Mouse (Mus musculus) telencephalon, adult 2 months (tissue): ENCODE results near the gene Gm45753.
A peak's percentile ranks its signal among the peaks of the same experiment; 100 is the strongest.
"Not testable (repeated sequence)": the region's sequence is repeated elsewhere in the genome, so short reads cannot be mapped to it uniquely, and the experiment has no call there.

Experiments
- DNase-seq: peaks from one replicate; pipeline ENCODE4 v3.0.0-alpha.2; 2011; ENCODE audit warnings: low read depth, low spot score

Gene Gm45753

DNA sequence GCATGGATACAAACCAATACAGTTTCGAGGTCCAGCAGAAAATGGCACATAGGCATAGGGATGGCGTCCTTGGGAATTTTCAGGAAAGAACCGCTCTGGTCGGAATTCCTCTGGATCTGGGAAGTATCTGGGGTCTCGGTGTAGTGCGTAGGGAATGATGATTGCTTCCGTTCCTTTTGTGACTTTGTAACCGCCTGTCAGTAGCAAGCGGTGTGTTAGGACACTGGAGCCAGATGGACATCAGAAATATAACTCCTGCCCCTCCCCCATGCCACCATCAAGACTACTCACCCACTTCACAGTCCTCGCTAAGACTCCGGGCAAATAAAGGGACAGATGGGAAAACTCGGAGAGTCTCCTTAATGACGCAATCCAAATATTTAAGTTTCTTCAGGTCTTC lies at the start of gene Gm45753:
Gm45753 (minus strand) TSS at position 101 of the 400 bp plus-strand sequence.
- DNase-seq = no peak

DNA sequence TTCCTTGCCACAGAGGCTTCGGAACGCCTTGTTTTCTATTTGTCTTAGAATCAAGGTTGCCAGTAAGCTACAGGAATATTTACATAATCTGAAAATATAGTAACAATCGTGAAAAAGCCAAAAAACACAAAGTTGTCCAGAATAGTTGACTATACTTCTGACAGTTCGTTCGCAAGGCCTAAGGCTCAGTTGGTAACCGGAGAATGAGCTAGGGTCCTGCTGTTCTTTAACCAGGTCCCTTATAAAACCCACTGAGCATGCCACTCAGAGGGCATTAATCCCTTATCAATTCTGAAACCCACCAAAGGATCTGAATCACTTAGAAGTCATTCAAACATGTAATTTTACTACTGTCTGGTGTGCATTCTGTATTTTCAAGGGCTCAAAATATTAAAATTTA lies 47.5 kb upstream of the Gm45753 start:
- DNase-seq = no peak

DNA sequence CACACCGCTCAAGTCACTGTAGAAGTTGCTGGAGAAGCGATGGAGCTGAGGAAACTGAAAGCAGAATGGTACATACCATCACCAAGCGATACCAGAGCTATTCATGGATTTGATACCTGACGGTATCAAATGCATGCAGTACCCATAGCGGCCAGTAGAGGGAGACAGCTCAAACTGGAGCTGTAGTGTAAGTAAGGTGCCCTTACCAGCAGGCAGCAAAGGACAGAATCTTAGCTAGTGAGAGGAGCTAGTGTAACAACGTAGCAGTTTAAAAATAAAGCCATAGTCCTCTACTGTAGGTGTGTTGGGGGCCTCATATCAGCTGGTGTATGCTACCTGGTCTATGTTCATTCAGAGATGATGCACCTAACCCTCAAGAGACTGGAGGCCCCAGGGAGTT lies 36.8 kb upstream of the Gm45753 start:
- peak; percentile 55 for DNase-seq

- DNase-seq = no peak
Measured at GRCm38 (mm10) chr8:45344298-45344697, 36.0 kb upstream of the Gm45753 start.

GRCm38 (mm10) chr8:45341630-45342628 lies 33.7 kb upstream of the Gm45753 start:
- DNase-seq = no peak

DNA sequence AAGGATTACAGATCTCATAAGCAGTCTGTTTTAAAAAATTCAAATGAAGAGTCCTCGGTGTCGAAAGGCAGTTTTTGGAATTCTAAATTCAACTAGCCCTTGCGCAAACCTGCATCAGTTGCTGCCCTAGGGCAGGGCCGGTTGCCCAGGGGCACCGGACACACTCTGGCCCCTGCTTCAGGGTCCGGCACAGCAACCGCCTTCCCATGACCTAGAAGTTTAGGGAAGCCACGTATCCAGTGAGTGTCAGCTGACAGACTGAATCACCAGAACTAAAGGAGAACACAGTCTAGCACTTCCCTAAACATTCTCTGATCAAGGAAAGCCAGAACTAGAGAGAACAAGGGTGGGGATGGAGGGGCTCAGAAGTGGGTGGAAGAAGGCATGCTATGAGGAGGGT lies 25.2 kb upstream of the Gm45753 start:
- peak; percentile 10 for DNase-seq

DNA sequence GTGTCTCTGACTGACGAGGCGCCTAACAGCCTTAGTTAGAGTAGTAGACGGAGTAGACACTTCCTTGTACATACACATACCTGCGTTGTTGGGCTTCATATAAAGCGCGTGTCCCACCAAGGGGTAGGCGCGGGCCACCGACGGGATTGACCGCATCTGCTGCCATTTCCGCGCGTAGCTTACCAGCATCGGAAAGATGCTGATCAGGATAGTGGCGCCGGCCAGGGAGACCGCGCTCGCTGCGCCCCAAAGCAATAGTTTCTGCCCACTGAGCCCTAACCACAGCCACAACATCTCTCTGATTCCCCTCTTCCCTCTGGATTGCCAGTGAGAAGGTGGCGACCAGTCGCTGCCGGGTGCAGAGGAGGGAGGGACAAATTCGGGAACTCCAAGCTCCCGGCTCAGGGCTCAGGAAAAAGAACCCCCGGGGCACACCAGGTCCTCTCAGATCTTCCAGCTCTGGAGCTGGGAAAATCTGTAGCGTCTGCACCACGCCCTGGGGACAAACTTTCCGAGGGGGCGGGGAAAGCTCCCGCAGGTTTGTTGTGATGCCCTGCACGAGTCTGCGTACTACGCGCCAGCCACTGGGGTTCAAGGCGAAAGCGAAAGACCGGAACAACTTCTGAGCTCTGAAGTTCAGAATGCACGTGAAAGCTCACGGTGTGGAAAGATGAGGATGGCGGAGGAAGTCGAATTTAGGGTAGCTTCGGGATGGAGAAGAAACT lies 24.6 kb upstream of the Gm45753 start, which contains the start of gene Cyp4v3:
Cyp4v3 (minus strand) TSS at position 532 of the 725 bp plus-strand sequence.
- DNase-seq = peak; percentile 21

- DNase-seq = no peak
Measured at GRCm38 (mm10) chr8:45330856-45331255, 22.6 kb upstream of the Gm45753 start.

DNA sequence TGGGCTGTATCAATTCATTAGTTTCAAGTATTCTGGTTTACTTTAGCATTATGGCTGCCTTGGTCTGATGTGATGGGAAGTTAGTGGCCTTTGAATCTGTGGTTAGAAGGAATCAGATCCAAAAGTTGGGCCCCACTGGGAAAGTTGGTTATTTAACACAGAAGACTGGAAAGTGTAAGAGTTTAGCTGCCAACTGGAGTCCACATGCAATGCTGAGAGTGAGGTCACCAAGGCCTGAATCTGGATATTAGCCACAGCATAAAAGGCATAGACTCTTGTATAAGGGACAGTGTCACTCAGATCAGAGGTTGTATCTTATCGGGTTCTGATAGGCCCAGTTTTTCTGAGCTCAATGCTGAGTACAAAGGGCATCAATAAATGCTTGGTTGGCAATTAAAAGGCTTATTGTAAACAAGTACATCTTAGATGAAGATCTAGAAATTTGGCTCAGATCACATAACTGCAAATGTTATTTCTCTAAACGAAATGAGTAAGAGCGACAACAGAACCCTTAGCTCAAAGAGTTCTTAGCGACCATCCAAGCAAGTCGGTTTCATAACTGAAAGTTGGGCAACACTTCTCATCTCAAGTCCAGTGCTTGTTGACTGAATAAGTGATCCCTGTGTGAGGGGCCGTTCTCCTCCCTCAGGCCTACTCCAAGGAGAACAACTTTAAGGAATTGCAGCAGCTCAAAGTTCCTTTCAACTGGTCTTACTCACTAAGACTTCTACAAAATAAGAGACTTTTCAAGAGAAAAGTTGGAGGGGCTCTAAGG lies 21.1 kb upstream of the Gm45753 start:
- DNase-seq = no peak

- not testable (repeated sequence) for DNase-seq
Measured at GRCm38 (mm10) chr8:45327076-45327475, 18.8 kb upstream of the Gm45753 start.

DNA sequence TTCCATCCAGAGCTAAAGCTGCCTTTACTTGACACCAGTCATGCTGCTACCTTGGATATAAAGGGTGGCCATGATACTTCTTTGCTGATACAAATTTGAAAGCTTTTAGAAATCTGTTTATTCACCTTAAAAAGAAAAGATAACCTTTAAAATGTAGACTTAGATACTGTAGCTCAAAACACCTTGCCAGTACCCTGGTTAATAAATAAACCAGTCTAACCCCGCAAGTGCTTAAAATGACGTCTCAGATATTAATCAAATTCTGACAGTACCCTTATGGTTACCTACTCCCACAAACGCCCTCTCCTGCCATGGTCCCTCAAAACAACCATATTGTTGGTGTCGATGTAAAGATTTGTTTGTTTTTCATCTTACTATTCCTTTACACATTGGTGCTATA lies 15.9 kb upstream of the Gm45753 start:
- no peak for DNase-seq

- DNase-seq = no peak
Measured at GRCm38 (mm10) chr8:45321365-45321764, 13.1 kb upstream of the Gm45753 start.

- DNase-seq = no peak
Measured at GRCm38 (mm10) chr8:45320930-45321329, 12.7 kb upstream of the Gm45753 start.

- DNase-seq = no peak
Measured at GRCm38 (mm10) chr8:45310967-45311366, 2.7 kb upstream of the Gm45753 start.

GRCm38 (mm10) chr8:45305479-45305878 lies 2.8 kb downstream of the Gm45753 start:
- DNase-seq = no peak

DNA sequence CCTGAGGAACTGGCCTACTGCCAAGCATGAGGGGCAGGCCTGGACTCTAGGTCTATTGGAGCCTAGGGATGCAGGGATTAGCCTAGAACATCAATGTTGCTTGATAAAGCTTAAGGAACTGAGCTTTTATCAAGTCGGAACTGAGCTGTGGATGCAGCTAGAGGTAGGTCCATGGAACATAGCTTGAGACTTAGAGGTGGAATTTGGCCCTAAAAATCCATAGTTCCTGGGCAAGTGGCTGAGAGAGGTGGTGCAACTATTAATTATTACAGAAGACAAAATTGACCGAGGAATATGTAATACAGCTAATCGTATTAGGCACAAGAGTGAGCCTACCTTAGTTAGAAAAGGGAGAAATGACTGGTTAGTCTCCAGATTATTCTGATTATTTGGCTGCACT lies 3.9 kb downstream of the Gm45753 start:
- DNase-seq = no peak

- DNase-seq = no peak
Measured at GRCm38 (mm10) chr8:45302390-45302789, 5.9 kb downstream of the Gm45753 start.

DNA sequence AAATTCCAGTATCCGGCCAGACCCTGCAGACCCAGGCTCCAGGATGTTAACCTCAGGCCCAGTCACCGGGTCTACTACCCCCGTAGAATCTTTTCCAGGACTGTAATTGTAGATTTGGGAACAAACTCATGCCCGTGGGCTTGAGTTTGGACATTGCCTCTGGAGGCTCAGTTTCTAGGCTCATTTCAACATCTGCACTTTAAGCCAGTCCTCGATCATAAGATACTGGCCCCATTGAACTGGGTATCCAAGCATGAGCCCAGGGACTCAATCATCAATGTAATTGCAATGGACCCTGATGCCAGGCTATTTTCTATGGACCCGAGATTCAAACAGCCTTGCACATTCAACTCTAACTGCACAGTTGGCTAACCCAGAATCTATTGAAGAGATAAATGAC lies 13.0 kb downstream of the Gm45753 start:
- DNase-seq = no peak

DNA sequence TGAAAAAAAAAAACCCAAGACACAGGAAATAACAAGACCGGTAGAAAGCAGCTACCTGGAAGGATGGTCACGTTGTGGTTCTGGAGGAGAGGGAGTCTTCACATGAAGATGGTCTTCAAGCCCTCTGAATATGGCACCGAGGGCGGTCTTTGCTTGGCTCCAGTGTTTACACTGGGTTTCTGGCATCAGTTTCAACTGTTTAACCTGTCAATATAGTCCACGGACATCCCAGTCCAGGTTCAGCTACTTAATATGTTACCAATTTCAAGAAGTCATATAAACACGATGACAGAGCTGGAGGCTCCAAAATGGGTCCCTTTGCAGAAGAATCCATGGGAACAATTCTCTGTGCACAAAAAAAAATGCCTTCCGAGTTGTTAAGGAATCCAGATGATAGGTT lies 13.6 kb downstream of the Gm45753 start, which contains the start of gene Klkb1:
Klkb1 (minus strand) TSS at position 173 of the 400 bp plus-strand sequence.
- DNase-seq = no peak

DNA sequence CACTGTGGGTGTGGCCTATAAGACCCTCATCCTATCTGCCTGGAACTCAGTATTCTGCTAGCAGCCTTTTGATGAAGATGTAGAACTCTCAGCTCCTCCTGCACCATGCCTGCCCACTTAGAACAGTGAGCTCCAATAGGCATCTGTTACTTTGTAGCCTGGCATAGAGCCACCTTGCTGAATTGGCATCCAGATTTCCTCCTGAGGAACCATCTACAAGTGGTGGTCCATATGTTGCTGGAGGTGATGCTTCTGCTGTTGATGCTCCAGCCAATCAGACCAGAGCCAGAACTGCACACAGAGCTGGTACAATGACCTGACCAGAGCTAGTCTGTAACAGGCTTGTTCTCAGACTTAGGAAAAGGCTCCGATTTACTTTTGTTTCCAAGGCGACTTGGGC lies 16.5 kb downstream of the Gm45753 start:
- no peak for DNase-seq

DNA sequence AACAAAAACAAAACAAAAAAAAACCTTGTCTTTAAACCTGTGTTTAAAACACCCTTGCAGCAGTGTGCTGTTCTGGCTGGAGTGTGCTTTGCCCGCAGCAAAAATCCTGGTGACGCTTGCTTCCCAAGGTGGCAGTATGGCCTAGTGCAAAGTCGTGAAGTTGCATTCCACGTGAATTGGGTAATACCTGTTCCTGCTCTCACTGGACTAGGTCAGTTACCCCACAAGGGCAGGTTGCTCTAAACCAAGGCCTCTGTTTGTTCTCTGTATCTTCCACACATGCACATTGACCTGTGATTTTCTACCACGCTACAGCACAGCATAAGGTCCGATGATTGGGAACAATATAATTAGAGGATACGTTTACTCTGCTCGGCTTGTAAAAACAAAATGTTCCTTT lies 26.6 kb downstream of the Gm45753 start:
- DNase-seq = no peak

DNA sequence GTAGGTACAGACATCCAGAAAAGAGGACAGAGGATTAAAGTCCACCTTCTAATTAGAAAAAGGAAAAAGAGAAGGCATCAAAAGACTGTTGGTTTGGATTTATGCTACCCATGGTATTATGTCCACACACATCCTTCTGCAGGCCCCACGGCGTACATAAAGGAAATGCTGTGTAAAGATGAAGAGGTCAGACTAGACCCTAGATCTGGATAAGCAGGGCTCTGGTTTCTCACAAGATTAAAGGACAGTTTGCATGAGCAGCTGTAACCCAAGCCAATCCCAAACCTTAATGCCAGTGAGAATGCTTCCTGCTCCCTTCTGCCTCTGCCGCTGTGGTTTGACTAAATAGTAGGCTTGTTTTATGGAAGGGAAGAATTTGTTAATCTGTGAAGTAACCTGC lies 30.8 kb downstream of the Gm45753 start:
- DNase-seq = no peak
